Comparison of ENCODE assay signal across 8 mouse cellular contexts in the genomic region with DNA sequence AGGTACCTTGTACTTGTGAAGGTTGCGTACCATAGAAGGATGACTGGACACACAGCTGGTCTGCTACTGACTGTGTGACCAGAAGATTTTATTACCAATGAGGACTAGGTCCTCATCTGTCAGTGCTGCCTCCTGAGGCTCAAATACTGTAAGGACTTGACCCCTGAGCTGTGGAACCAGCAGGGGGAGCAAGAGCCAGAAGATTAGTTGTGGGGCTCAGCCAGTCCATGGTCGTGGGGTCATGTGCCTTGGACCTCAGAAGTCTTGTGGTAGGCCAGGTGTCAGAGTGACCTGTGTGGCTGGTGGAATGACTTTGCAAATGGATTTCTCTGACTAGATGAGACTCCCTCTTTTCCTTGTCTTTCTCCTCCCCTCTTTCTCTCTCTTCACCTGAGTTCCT. TPM values are rescaled to one million over a fixed set of nuclear protein-coding genes. Genes with fewer than 3 reads are reported as not detected.
DNase-seq lines count a peak whose midpoint lies in the region; TF ChIP-seq lines count a peak whose summit lies in the region.

No protein-coding gene starts in this region.

- DNase-seq in gastrocnemius, adult 2 months = peak; percentile 41
- no peak for DNase-seq in gastrocnemius, adult 8-10 months (ENCODE audit: low spot score in 2 of 2)
- DNase-seq in right cerebral cortex, postnatal 14 days = peak; percentile 9
- DNase-seq in right cerebral cortex, adult 2 months (ENCODE audit: low spot score in 2 of 2) = no peak
- peak; percentile 15 to 40 for DNase-seq in heart, postnatal 14 days
- peak; percentile 37 for DNase-seq in ovary, postnatal 36 days (ENCODE audit: low spot score)
- DNase-seq in left cerebral cortex, adult 11 months (ENCODE audit: low spot score) = no peak
- no peak for DNase-seq in layer of hippocampus, adult 18-20 months (ENCODE audit: low spot score in 2 of 2)

- no peak overlapping the region for H3K4me3 ChIP-seq in gastrocnemius, adult 2 months

- H3K27ac ChIP-seq in gastrocnemius, adult 2 months = no peak overlapping the region

- intact Hi-C loops in gastrocnemius, adult 2 months (cut with DNase I) = no loop called here
- intact Hi-C loops in heart, postnatal 14 days (cut with DNase I) = loop anchor here (2.0 to 10.0 kb wide), 2 partner anchors 82 to 128 kb away; no protein-coding TSS in a partner anchor

- TF ChIP-seq CTCF in gastrocnemius, adult 2 months (IDR thresholded peaks at IDR 0.05) = peak; percentile 52

RNA-seq across cellular contexts. Expression of a gene that starts 29.5 kb away (rescaled TPM):
- not detected for total RNA-seq in gastrocnemius, adult 2 months (2021)
- not detected for total RNA-seq in gastrocnemius, adult 8-10 months (2022)
- total RNA-seq in heart, postnatal 14 days (2021) = not detected
- total RNA-seq in layer of hippocampus, adult 18-20 months (2021) = not detected

RNA-seq across cellular contexts. Expression of a gene that starts 52.8 kb away (rescaled TPM):
- 1 to 10 TPM; 5.9 to 9.6 TPM for total RNA-seq in gastrocnemius, adult 2 months (2021)
- total RNA-seq in gastrocnemius, adult 8-10 months (2022) = 1 to 10 TPM; 3.5 to 8.0 (median 5.6) TPM
- 10 to 100 TPM; 22.6 to 25.2 TPM for total RNA-seq in heart, postnatal 14 days (2021)
- 10 to 100 TPM; 70.0 to 80.0 TPM for total RNA-seq in layer of hippocampus, adult 18-20 months (2021)

Comparison
In these comparisons a context has a peak if more than half of its experiments do, and no peak if none do; other contexts are left out.
1. DNase-seq: peak in gastrocnemius, adult 2 months (single experiment), right cerebral cortex, postnatal 14 days (single experiment), heart, postnatal 14 days (2 of 2) and ovary, postnatal 36 days (single experiment); none in gastrocnemius, adult 8-10 months (0 of 2), right cerebral cortex, adult 2 months (0 of 2), left cerebral cortex, adult 11 months (single experiment) and layer of hippocampus, adult 18-20 months (0 of 2).